Mouse (Mus musculus) neural tube, embryonic 15.5 days (tissue): ENCODE data around the gene Setd7. TPM values are rescaled to one million over a fixed set of nuclear protein-coding genes. Genes with fewer than 3 reads are reported as not detected.
A peak's percentile ranks its signal among the peaks of the same experiment; 100 is the strongest.

Source experiments
- ATAC-seq: fragments of 200-750 bp; cut with Nextera tagmentation; 2 replicates; pipeline ENCODE4 v1.8.0; 2017; ENCODE audit warnings: mild to moderate bottlenecking, moderate TSS enrichment, moderate library complexity; ENCODE audit not compliant: low FRiP score
- H3K27ac ChIP-seq: fragments of 300-500 bp; sonication (generic); replicated peaks from 2 replicates; pipeline ENCODE4 v1.5.1; 2015; ENCODE audit warnings: mild to moderate bottlenecking, inconsistent platforms
- H3K27me3 ChIP-seq: fragments of 300-500 bp; sonication (generic); replicated peaks from 2 replicates; pipeline ENCODE4 v1.6.1; 2015; ENCODE audit warnings: inconsistent platforms
- H3K36me3 ChIP-seq: fragments of 300-500 bp; sonication (generic); 2 replicates; pipeline ENCODE4 v1.6.1; 2015; ENCODE audit warnings: inconsistent platforms
- H3K4me1 ChIP-seq: fragments of 300-500 bp; sonication (generic); 2 replicates; pipeline ENCODE4 v1.6.1; 2015; ENCODE audit warnings: inconsistent platforms
- H3K4me2 ChIP-seq: fragments of 300-500 bp; sonication (generic); 2 replicates; pipeline ENCODE4 v1.6.1; 2015; ENCODE audit warnings: inconsistent platforms, mild to moderate bottlenecking, moderate library complexity
- H3K4me3 ChIP-seq: fragments of 300-500 bp; sonication (generic); replicated peaks from 2 replicates; pipeline ENCODE4 v1.5.1; 2015; ENCODE audit warnings: mild to moderate bottlenecking, inconsistent platforms
- H3K9ac ChIP-seq: fragments of 300-500 bp; sonication (generic); replicated peaks from 2 replicates; pipeline ENCODE4 v1.6.1; 2015; ENCODE audit warnings: mild to moderate bottlenecking, inconsistent platforms
- H3K9me3 ChIP-seq: fragments of 300-500 bp; sonication (generic); replicated peaks from 2 replicates; pipeline ENCODE4 v1.6.1; 2016; ENCODE audit warnings: inconsistent platforms
- WGBS: fragments of 180-500 bp; shearing (Covaris S2); methylation state at CpG from one replicate; pipeline ENCODE4 v1.1.7; 2015; ENCODE audit warnings: mixed read lengths; 5-methylcytosine and 5-hydroxymethylcytosine counted together
- polyA plus RNA-seq: library from polyadenylated mRNA; unstranded; fragments of >200 nt; fragmentation: Nextera tagmentation; extraction: Ambion mirVana; gene quantifications from 2 replicates; pipeline ENCODE4 v1.2.1, GENCODE M21; 2015

Setd7 gene
- 2.6 and 4.2 TPM in 2 replicates for polyA plus RNA-seq

DNA sequence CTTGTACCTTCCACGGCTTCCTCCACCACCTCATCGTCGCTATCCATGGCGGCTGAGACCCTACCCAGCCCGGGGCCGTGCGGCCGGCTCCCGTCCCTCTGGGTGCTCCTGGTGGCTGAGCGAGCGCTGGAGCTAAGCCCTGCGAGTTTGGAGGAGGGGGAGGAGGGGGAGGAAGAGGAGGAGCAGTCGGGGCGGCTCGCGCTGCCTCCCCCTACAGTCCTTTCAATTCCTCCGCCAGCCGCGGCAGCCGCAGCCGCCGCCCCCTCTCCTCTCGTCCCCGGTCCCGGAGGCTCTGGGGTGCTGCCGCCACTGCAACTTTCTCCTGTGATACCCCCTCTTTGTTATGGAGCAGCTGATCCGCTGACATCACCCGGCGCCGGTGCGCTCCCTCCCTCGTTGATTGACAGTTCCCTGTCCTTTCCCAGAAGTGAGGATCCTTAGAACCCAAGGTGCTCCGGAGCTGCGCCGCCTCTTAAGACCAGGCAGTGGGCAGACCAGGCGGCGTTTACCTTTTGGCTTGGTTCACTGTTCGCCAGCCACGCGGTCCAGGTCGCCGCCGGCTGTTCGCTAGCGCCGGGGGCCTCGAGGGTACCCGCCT, at the start of gene Setd7:
TSS of gene Setd7 (minus strand) at position 369 of the 598 bp plus-strand sequence.
- peaks cover 29% of the 10 kb centered on the region for H3K4me1 ChIP-seq
- WGBS = 0% methylated on average over 47 of the region's 48 CpGs
- peak; percentile 86 for ATAC-seq
- H3K36me3 ChIP-seq = no peaks in the 10 kb centered on the region
- peak within 1 kb of the TSS; percentile 93 for H3K27ac ChIP-seq
- peak within 1 kb of the TSS; percentile 69 for H3K4me3 ChIP-seq
- peak within 1 kb of the TSS; percentile 91 for H3K9ac ChIP-seq
- no peaks in the 10 kb centered on the region for H3K27me3 ChIP-seq
- H3K9me3 ChIP-seq = no peaks in the 10 kb centered on the region
- H3K4me2 ChIP-seq = peak within 1 kb of the TSS; percentile 97

DNA sequence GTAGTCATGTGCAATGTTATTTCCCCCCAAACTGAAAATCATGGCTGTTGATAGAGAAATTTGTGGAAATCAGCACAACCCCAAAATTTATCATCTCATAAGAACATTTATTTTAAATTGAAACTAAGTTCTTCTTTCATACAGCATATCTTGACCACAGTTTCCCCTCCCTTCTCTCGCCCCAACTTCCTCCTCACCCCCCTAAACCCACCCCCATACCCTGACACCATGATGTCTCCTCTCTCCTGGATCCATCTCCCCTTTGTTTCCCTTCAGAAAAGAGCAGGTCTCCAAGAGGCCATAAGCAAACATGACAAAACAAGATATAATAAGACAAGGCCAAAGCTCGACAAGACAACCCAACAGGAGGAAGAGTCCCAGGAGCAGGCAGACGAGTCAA, 43.8 kb upstream of the Setd7 start:
- H3K4me1 ChIP-seq = 0 out of 2 replicates have a peak, but pooled peaks cover 7% of the 10 kb centered on the region
- H3K27me3 ChIP-seq = no peaks in the 10 kb centered on the region
- H3K9ac ChIP-seq = no peak overlapping the region
- H3K9me3 ChIP-seq = no peaks in the 10 kb centered on the region
- H3K27ac ChIP-seq = peak overlapping the region; percentile 2; the same call in 1 of the 2 replicates
- no peak overlapping the region for H3K4me3 ChIP-seq
- ATAC-seq = no peak
- no peak overlapping the region for H3K4me2 ChIP-seq
- WGBS = 88% methylated on average over 3 of the region's 3 CpGs
- H3K36me3 ChIP-seq = no peaks in the 10 kb centered on the region

DNA sequence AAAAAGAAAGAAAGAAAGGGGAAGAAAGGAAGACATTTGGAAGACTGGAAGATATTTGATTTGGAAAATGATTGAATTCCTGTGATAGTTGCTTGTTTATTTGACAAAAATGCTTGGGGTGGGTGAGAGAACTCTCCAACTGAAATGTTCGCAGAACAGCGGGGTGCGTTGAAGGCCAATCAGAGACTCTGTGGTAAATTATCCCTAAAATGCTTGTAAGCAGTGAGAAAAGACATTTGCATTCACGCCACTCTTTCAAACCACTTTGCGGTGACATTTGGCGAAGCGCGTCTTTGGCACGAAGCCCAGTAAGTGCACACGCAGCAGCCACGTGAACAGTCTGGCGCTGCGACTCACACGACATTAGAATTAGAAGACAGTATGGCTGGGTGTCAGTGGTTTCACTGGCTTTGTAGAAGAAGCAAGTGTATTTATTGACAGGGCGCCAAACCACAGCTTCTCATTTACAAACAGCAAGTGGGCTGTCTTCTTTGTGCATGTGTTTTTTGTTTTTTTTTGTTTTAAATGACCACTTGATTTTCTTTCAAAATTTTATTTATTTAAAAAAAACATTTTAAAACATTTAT, 43.1 kb upstream of the Setd7 start:
- no peak overlapping the region for H3K9ac ChIP-seq
- peak; percentile 77; the same call in 1 of the 2 replicates for ATAC-seq
- H3K4me3 ChIP-seq = no peak overlapping the region
- H3K27ac ChIP-seq = peak overlapping the region; percentile 2; the same call in 1 of the 2 replicates
- no peaks in the 10 kb centered on the region for H3K36me3 ChIP-seq
- no peaks in the 10 kb centered on the region for H3K27me3 ChIP-seq
- H3K9me3 ChIP-seq = no peaks in the 10 kb centered on the region
- H3K4me1 ChIP-seq = 0 out of 2 replicates have a peak, but pooled peaks cover 11% of the 10 kb centered on the region
- peak overlapping the region; percentile 24; the same call in 1 of the 2 replicates for H3K4me2 ChIP-seq
- WGBS = 31% methylated on average over 15 of the region's 15 CpGs

DNA sequence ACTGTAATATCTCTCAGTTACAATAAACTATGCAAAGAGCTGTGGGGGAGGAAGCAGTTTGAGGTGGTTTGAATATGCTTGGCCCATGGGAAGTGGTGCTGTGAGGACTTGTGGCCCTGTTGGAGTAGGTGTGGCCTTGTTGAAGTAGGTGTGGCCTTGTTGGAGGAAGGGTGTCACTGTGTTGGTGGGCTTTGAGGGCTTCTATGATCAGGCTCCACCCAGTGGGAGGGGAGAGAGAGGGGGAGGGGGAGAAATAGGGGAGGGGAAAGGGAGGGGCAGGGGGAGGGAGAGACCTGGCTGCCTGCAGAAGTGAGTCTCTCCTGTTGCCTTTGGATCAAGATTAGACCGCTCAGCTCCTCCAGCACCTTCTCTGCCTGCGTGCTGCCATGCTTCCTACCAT, 40.8 kb upstream of the Setd7 start:
- Histone ChIP-seq H3K27me3 (no peaks in the 10 kb centered on the region), H3K4me3 (no peak overlapping the region), H3K9ac (no peak overlapping the region), H3K27ac (no peak overlapping the region), H3K4me1 (0 out of 2 replicates have a peak, but pooled peaks cover 18% of the 10 kb centered on the region), H3K36me3 (no peaks in the 10 kb centered on the region), H3K4me2 (no peak overlapping the region), H3K9me3 (no peaks in the 10 kb centered on the region)
- no peak for ATAC-seq
- 96% methylated on average over 2 of the region's 2 CpGs for WGBS

DNA sequence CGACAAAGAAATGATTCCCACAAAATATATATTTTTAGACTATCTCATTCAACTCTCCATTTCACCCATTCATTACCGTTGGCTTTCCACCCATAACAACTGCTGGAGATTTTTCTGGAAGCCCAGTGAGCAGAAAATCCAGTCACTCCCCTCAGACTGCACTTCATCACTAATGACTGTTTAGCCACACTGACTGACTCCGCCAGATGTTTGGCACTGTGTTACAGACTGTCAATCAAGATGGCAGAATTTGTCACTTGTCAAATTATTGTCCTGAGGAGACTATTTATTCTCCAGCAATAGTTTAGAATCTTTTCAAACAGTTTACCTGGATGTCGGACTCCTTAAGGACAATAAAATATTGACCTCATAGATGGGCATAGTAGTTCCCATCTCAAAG, 40.0 kb upstream of the Setd7 start:
- Histone ChIP-seq H3K9ac (no peak overlapping the region), H3K36me3 (no peaks in the 10 kb centered on the region), H3K4me2 (no peak overlapping the region), H3K4me3 (no peak overlapping the region), H3K27me3 (no peaks in the 10 kb centered on the region), H3K27ac (no peak overlapping the region), H3K9me3 (no peaks in the 10 kb centered on the region), H3K4me1 (0 out of 2 replicates have a peak, but pooled peaks cover 20% of the 10 kb centered on the region)
- ATAC-seq = no peak
- WGBS = 86% methylated on average over 4 of the region's 4 CpGs

DNA sequence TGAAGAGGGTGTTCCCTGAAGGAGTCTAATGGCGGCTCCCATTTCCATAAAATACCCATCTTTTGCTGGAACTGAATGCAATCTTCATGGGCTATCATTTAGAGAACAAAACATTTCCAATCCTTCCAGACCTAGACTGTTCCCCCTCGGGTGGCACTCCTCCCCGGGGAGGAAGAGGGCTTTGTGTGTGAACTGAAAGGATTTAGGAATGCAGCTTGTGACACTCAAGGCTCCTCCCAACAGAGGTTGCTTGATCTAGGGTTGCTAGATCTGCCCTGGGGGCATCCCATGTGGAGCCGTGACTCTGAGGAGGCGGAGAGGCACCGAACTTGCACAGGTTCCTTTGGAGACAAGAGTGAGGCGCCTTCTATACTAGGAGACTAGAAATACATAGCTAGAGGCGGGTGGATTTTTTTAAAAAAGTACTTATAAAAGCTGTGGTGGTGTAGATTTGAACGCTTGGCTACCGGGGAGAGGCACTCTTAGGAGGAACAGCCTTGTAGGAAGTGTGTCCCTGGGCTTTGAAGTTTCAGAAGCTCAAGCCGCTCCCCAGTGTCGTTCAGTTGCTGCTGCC, 38.5 kb upstream of the Setd7 start:
- no peak for ATAC-seq
- Histone ChIP-seq H3K9ac (no peak overlapping the region), H3K27ac (no peak overlapping the region), H3K27me3 (no peaks in the 10 kb centered on the region), H3K4me3 (no peak overlapping the region), H3K9me3 (no peaks in the 10 kb centered on the region), H3K4me2 (no peak overlapping the region), H3K36me3 (no peaks in the 10 kb centered on the region), H3K4me1 (0 out of 2 replicates have a peak, but pooled peaks cover 18% of the 10 kb centered on the region)
- WGBS = 61% methylated on average over 12 of the region's 12 CpGs

DNA sequence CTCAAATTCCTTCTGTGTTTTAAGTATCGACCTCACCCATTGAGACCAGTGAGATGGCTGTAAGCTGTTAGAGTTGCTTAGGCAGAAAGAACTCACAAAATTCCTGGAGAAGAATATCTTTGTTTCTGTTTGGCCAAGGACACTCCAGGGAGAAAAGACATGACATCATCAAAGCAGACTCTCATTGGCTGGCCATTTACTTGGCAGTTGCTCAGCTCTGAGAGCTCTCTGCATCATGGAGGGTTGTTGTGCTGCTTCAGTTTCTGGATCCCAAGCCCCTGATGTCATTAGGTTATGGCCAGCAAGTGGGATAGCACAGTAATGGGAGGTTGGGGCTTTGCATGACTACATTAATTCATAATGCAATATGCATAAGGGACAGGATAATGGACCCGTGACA, 35.9 kb upstream of the Setd7 start:
- peak; percentile 55 for ATAC-seq
- 76% methylated on average over 2 of the region's 2 CpGs for WGBS
- Histone ChIP-seq H3K27ac (no peak overlapping the region), H3K36me3 (no peaks in the 10 kb centered on the region), H3K9me3 (no peaks in the 10 kb centered on the region), H3K4me1 (0 out of 2 replicates have a peak, but pooled peaks cover 13% of the 10 kb centered on the region), H3K9ac (no peak overlapping the region), H3K27me3 (no peaks in the 10 kb centered on the region), H3K4me2 (no peak overlapping the region), H3K4me3 (no peak overlapping the region)

DNA sequence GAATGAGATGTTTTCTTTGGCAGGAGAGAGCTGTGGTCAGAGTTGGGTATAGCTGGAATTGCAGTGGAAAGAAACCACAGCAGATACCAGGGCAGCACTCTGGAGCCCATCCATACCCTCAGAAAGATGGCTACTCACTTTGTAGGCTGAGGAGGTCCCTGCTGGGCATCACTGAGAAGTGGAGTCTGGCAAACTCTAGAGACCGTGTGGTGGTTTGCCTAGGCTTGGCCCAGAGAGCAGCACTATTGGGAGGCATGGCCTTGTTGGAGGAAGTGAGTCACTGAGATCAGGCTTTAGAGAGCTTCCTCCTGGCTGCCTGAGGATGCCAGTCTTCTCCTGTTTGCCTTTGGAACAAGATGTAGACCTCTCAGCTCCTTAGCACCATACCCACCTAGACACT, 32.8 kb upstream of the Setd7 start:
- Histone ChIP-seq H3K4me2 (no peak overlapping the region), H3K27me3 (no peaks in the 10 kb centered on the region), H3K9ac (no peak overlapping the region), H3K27ac (no peak overlapping the region), H3K4me1 (peaks cover 18% of the 10 kb centered on the region), H3K4me3 (no peak overlapping the region), H3K36me3 (no peaks in the 10 kb centered on the region), H3K9me3 (no peaks in the 10 kb centered on the region)
- ATAC-seq = no peak
- 80% methylated on average over 1 of the region's 1 CpGs for WGBS

DNA sequence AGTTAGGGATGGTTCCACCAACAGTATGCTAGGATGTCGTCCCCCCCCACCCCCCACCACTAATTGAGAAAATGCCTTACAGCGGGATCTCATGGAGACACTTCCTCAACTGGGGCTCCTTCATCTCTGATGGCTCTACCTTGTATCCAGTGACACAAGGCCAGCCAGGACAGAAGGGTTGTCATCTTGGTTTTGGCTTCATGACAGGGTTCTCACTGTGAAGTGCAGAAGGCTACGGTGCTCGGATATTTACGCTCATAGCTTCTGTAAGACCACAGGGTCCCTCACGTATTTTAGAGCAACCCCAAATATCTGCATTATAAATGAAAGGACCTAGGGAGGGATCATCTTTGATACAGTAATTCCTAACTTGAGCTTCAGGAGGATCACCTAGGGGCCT, 30.9 kb upstream of the Setd7 start:
- ATAC-seq = no peak
- no peak overlapping the region for H3K9ac ChIP-seq
- WGBS = 87% methylated on average over 6 of the region's 6 CpGs

DNA sequence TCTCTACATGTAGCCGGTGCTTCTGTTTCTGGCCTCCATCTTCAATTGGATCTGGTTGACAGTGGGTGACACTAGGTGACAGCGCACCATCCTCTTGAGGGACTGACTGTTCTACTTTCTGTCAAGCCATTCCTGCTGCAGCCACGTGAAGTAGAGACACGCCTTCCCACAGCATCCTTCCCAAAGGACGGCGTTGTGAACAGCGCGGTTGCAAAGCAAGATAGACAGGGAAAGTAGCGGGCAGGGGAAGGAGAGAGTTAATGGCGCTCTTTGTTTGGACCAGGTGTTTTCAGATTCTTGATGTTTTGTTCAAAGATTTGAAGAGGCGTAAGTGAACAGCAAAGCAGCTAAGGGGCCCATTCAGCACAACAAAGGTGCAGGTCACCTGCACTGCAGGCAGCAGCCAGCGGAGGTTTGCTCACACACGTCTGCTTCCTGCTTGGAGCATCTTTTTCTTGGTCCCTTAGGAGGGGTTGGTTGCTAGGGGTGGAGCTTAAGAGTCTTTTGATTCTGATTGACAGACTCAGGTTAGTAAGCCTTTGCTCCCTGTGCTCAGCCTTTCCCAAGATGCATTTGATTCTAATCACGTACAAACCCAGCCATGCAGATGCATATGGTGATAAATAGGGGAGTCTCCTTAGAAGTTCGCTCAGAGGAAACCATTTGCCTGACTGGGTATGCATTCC, 29.7 kb upstream of the Setd7 start:
- H3K4me3 ChIP-seq = no peak overlapping the region

More for the DNA sequence above, 30.9 kb upstream of the Setd7 start:
- H3K9me3 ChIP-seq = no peaks in the 10 kb centered on the region
- H3K27me3 ChIP-seq = no peaks in the 10 kb centered on the region
- H3K36me3 ChIP-seq = no peaks in the 10 kb centered on the region
- peaks cover 12% of the 10 kb centered on the region for H3K4me1 ChIP-seq
- no peak overlapping the region for H3K27ac ChIP-seq
- no peak overlapping the region for H3K4me3 ChIP-seq
- no peak overlapping the region for H3K4me2 ChIP-seq

DNA sequence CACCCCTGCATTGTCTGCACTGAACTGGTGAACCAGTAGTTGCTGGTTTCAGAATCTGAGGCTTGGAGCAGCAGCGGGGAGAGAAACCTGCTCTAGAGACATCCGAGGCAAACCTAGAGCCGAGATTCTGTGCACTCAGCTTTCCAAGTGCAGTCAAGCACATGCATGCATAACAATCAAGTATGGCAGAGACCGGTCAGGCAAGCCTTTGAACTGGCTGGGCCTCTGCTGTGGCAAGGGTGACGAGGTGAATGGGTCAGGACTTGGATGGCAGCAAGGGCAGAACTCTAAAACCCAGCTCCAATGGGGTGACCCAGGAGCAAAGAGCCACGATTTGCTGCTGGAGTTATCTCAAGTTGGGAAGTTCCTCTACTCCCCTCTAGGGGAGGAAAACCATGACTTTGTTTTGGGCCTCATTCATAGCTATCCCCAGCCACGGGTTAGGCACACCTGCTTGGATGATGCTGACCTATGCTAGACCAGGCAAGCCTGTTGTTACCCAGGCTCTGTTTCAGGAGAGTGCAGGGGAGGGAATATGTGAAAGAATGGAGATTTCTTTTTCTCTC, 27.1 kb upstream of the Setd7 start:
- no peaks in the 10 kb centered on the region for H3K27me3 ChIP-seq
- ATAC-seq = no peak
- peaks cover 25% of the 10 kb centered on the region for H3K4me1 ChIP-seq
- no peak overlapping the region for H3K4me2 ChIP-seq
- no peak overlapping the region for H3K9ac ChIP-seq
- no peak overlapping the region for H3K27ac ChIP-seq
- no peaks in the 10 kb centered on the region for H3K9me3 ChIP-seq
- 58% methylated on average over 7 of the region's 7 CpGs for WGBS
- no peaks in the 10 kb centered on the region for H3K36me3 ChIP-seq
- no peak overlapping the region for H3K4me3 ChIP-seq

More for the DNA sequence above, 29.7 kb upstream of the Setd7 start:
- Histone ChIP-seq H3K9me3 (no peaks in the 10 kb centered on the region), H3K36me3 (no peaks in the 10 kb centered on the region), H3K4me1 (peaks cover 10% of the 10 kb centered on the region), H3K27me3 (no peaks in the 10 kb centered on the region), H3K27ac (peak overlapping the region; percentile 48), H3K4me2 (peak overlapping the region; percentile 35), H3K9ac (no peak overlapping the region)
- WGBS = 37% methylated on average over 15 of the region's 15 CpGs
- ATAC-seq = peak; percentile 84
